Mouse (Mus musculus) limb, embryonic 11.5 days (tissue): ENCODE measurements at regions not wholly inside any gene's neighbourhood (a gene's known extent, or its start where the extent isn't known, plus 50 kb on each side); places are given as distances from the start of the nearest gene placed in this dataset.
"Not testable (repeated sequence)": the region's sequence is repeated elsewhere in the genome, so short reads cannot be mapped to it uniquely, and the experiment has no call there.

Experiments used
- ATAC-seq: fragments of 200-750 bp; cut with Nextera tagmentation; 2 replicates; pipeline ENCODE4 v1.8.0; 2017; ENCODE audit warnings: low read depth; ENCODE audit not compliant: insufficient number of reproducible peaks, low FRiP score, low TSS enrichment
- DNase-seq: peaks from one replicate; pipeline ENCODE4 v3.0.0-alpha.2; 2015; ENCODE audit warnings: low spot score
- H3K27ac ChIP-seq: fragments of 300-500 bp; sonication (generic); replicated peaks from 2 replicates; pipeline ENCODE4 v1.5.1; 2014; ENCODE audit warnings: low read depth, mild to moderate bottlenecking, low read length
- H3K27me3 ChIP-seq: fragments of 300-500 bp; sonication (generic); 2 replicates; pipeline ENCODE4 v1.6.1; 2014; ENCODE audit warnings: mild to moderate bottlenecking, low read length, mixed read lengths; ENCODE audit not compliant: control insufficient read depth, insufficient read depth
- H3K36me3 ChIP-seq: fragments of 300-500 bp; sonication (generic); 2 replicates; pipeline ENCODE4 v1.6.1; 2014; ENCODE audit warnings: mild to moderate bottlenecking, low read length, moderate library complexity, mixed read lengths; ENCODE audit not compliant: control insufficient read depth, insufficient read depth
- H3K4me1 ChIP-seq: fragments of 300-500 bp; sonication (generic); 2 replicates; pipeline ENCODE4 v1.6.1; 2014; ENCODE audit warnings: low read length, mixed read lengths; ENCODE audit not compliant: control insufficient read depth, insufficient read depth
- H3K4me2 ChIP-seq: fragments of 300-500 bp; sonication (generic); 2 replicates; pipeline ENCODE4 v1.6.1; 2014; ENCODE audit warnings: low read depth, mild to moderate bottlenecking, moderate library complexity; ENCODE audit not compliant: severe bottlenecking
- H3K4me3 ChIP-seq: fragments of 300-500 bp; sonication (generic); 2 replicates; pipeline ENCODE4 v1.5.1; 2014; ENCODE audit warnings: low read depth, low read length
- H3K9ac ChIP-seq: fragments of 300-500 bp; sonication (generic); 2 replicates; pipeline ENCODE4 v1.6.1; 2014; ENCODE audit warnings: mild to moderate bottlenecking, low read length
- H3K9me3 ChIP-seq: fragments of 300-500 bp; sonication (generic); 2 replicates; pipeline ENCODE4 v1.6.1; 2016; ENCODE audit warnings: low read length; ENCODE audit not compliant: control insufficient read depth
- WGBS: fragments of 180-500 bp; shearing (Covaris S2); extraction: QIAGEN DNeasy Blood & Tissue Kit; methylation state at CpG from one replicate; pipeline ENCODE4 v1.1.7; 2014; 5-methylcytosine and 5-hydroxymethylcytosine counted together

- Histone ChIP-seq H3K27ac (no peak overlapping the region), H3K4me3 (no peak overlapping the region), H3K4me2 (no peak overlapping the region), H3K9ac (no peak overlapping the region), H3K27me3 (no peaks in the 10 kb centered on the region), H3K9me3 (no peaks in the 10 kb centered on the region), H3K4me1 (no peaks in the 10 kb centered on the region), H3K36me3 (no peaks in the 10 kb centered on the region)
- no peak for ATAC-seq
- WGBS: 78% methylated on average over 1 of the region's 1 CpGs
- DNase-seq: no peak
Measured at GRCm38 (mm10) chr3:83480176-83480575, 285.9 kb upstream of the Sfrp2 start.

- H3K9ac ChIP-seq: no peak overlapping the region
- no peaks in the 10 kb centered on the region for H3K27me3 ChIP-seq
- no peak overlapping the region for H3K4me3 ChIP-seq
- 75% methylated on average over 7 of the region's 7 CpGs for WGBS
- H3K9me3 ChIP-seq: no peaks in the 10 kb centered on the region
- H3K4me2 ChIP-seq: no peak overlapping the region
- no peak overlapping the region for H3K27ac ChIP-seq
- H3K36me3 ChIP-seq: no peaks in the 10 kb centered on the region
- ATAC-seq (no peak), DNase-seq (no peak)
- no peaks in the 10 kb centered on the region; the same call in 1 of the 2 replicates for H3K4me1 ChIP-seq
Measured at GRCm38 (mm10) chr3:83486192-83486716, 279.9 kb upstream of the Sfrp2 start.

- Histone ChIP-seq H3K4me2 (no peak overlapping the region), H3K27me3 (no peaks in the 10 kb centered on the region), H3K9me3 (no peaks in the 10 kb centered on the region), H3K36me3 (no peaks in the 10 kb centered on the region), H3K27ac (no peak overlapping the region), H3K4me3 (no peak overlapping the region), H3K4me1 (no peaks in the 10 kb centered on the region), H3K9ac (no peak overlapping the region)
- ATAC-seq (no peak), DNase-seq (no peak)
- WGBS: 32% methylated on average over 1 of the region's 1 CpGs
Measured at GRCm38 (mm10) chr3:83495584-83495983, 270.5 kb upstream of the Sfrp2 start.

GRCm38 (mm10) chr3:83503901-83504300 is 262.2 kb upstream of the Sfrp2 start:
- Histone ChIP-seq H3K27ac (no peak overlapping the region), H3K36me3 (no peaks in the 10 kb centered on the region), H3K4me3 (no peak overlapping the region), H3K4me1 (no peaks in the 10 kb centered on the region), H3K4me2 (no peak overlapping the region), H3K27me3 (no peaks in the 10 kb centered on the region), H3K9ac (no peak overlapping the region), H3K9me3 (no peaks in the 10 kb centered on the region)
- no peak for ATAC-seq
- no peak for DNase-seq
- WGBS: 75% methylated on average over 7 of the region's 7 CpGs

- Histone ChIP-seq H3K4me1 (no peaks in the 10 kb centered on the region), H3K9ac (no peak overlapping the region), H3K36me3 (no peaks in the 10 kb centered on the region), H3K27me3 (no peaks in the 10 kb centered on the region), H3K27ac (no peak overlapping the region), H3K4me3 (no peak overlapping the region), H3K4me2 (no peak overlapping the region), H3K9me3 (no peaks in the 10 kb centered on the region)
- DNase-seq (no peak), ATAC-seq (no peak)
- 57% methylated on average over 4 of the region's 4 CpGs for WGBS
Measured at GRCm38 (mm10) chr3:83516614-83517013, 249.5 kb upstream of the Sfrp2 start.

- WGBS: 76% methylated on average over 6 of the region's 6 CpGs
- no peak overlapping the region for H3K4me2 ChIP-seq
- ATAC-seq: no peak
- no peaks in the 10 kb centered on the region for H3K36me3 ChIP-seq
- no peak for DNase-seq
- no peaks in the 10 kb centered on the region for H3K4me1 ChIP-seq
- no peak overlapping the region for H3K9ac ChIP-seq
- H3K4me3 ChIP-seq: no peak overlapping the region
- H3K27ac ChIP-seq: no peak overlapping the region
- H3K27me3 ChIP-seq: no peaks in the 10 kb centered on the region
- H3K9me3 ChIP-seq: no peaks in the 10 kb centered on the region
Measured at GRCm38 (mm10) chr3:83517914-83518635, 248.0 kb upstream of the Sfrp2 start.

- Histone ChIP-seq H3K9me3 (no peaks in the 10 kb centered on the region), H3K27me3 (no peaks in the 10 kb centered on the region), H3K4me2 (no peak overlapping the region), H3K4me3 (no peak overlapping the region), H3K36me3 (no peaks in the 10 kb centered on the region), H3K4me1 (no peaks in the 10 kb centered on the region), H3K9ac (no peak overlapping the region), H3K27ac (no peak overlapping the region)
- ATAC-seq: no peak
- DNase-seq: no peak
- WGBS: 50% methylated on average over 4 of the region's 4 CpGs
Measured at GRCm38 (mm10) chr3:83530243-83530847, 235.8 kb upstream of the Sfrp2 start.

- WGBS: 83% methylated on average over 5 of the region's 5 CpGs
- DNase-seq: not testable (repeated sequence)
Measured at GRCm38 (mm10) chr3:83536624-83537023, 229.5 kb upstream of the Sfrp2 start.

More at GRCm38 (mm10) chr3:83536624-83537023, 229.5 kb upstream of the Sfrp2 start:
- not testable (repeated sequence) for H3K4me3 ChIP-seq, H3K27me3 ChIP-seq, ATAC-seq, H3K9me3 ChIP-seq, H3K4me1 ChIP-seq, H3K27ac ChIP-seq, H3K36me3 ChIP-seq, H3K4me2 ChIP-seq, H3K9ac ChIP-seq
